Mouse (Mus musculus): Measurements from ENCODE around the gene Cdk19.

Gene Cdk19

DNA sequence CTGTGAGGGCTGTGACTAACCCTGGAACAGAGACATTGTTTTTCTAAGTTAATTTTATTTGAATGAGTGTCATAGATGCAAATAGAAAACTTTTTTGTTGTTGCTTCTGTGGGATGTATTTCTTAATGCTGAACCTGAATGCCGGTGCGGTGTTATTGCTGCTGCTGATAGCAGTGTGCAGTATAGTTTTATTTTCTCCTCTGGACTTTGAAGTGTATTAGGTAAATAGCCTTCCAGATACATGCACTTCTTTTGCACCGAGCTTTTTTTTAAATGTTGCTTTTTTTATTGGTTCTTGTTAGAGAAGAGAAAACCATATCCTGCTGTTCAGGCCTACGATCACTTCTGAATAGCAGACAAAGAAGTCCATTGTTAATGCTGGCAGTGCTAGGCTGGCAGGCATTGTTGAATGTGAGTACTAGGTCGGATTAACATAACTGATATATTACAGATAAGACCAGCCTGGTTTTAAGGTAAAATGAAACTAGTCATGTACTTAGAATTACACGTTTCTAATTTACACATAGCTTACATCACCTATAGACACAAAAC lies 104.5 kb downstream of the Cdk19 start:
- no peak for DNase-seq (ENCODE audit: low spot score)

DNA sequence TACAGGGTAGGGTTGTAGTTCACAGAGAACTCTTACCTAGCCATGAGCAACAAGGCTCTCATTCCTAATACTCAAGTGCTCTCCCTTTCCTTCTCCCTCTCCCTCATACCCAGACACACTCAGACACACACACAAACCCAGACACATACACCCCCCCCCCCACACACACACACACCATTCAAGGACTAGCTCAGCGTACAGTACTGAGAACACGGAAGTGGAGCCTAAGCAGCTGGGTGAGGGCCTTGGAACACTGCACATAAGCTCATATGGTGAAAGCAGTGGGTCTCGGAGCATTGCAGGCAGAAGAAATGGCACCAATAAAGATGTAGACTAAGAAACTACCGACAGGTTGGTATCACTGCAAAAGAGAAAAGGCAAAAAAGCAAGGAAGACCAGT lies 105.2 kb downstream of the Cdk19 start:
- no peak for DNase-seq (ENCODE audit: low spot score)

DNA sequence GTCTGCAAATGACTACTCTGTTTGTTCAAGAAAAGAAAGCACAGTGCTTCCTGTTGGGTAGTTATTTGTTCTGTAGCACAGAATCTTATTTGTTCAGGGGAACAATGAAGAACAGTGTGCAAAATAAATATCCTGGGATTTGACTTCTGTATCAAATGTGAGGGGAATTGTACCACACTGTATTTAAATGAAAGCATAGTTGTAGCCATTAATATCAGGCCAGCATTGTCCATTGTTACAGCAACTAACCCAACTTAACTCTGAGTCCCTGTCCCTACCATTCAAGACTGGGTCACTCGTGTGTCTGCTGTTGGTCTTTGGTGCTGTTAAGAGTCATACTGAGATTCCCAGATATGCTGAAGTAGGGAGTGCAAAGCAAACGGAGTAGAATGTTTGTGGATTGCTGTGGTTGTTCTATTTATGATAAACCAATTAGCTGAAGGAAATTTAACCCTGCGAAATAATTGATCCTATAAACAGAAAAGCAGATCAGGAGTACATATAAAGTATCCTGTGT lies 106.8 kb downstream of the Cdk19 start:
- no peak for DNase-seq (ENCODE audit: low spot score)

DNA sequence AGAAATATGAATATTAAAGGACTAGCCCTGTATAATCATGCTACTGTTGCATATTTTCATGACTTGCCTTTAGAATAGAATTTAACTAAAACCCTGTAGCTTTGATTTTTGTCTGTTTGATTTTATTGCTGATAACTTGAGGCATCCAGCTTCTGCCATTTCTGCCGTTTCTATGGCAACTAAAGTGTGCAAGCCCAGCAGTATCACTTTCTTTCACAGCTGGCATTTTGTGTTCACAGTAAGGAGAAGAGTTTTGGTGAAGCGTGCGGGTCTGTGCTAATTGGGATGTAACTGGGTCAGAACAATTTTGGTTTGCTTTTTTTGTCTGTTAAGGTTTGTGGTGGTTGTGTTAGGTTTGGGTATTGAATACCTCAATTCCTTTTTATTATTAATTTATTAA lies 107.3 kb downstream of the Cdk19 start:
- no peak for DNase-seq (ENCODE audit: low spot score)

DNA sequence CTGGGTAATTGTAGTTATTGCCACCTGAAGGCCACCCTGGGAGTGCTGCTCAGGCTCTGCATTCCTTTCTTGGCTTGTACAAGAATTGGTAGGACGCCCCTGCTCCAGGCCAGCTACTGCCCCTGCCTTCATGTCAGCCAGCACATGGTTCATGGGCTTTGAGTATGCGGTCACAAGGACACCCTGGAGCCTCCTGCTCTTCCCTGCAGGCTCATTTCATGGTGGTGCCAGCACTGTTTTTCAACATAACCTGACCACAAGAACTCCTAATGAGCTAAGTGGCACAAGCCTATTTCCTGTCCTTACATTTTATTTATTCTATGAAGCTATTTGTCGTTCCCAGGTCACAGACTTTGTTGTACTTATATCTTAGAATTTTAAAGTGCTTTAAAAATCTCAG lies 107.9 kb downstream of the Cdk19 start:
- no peak for DNase-seq (ENCODE audit: low spot score)

DNA sequence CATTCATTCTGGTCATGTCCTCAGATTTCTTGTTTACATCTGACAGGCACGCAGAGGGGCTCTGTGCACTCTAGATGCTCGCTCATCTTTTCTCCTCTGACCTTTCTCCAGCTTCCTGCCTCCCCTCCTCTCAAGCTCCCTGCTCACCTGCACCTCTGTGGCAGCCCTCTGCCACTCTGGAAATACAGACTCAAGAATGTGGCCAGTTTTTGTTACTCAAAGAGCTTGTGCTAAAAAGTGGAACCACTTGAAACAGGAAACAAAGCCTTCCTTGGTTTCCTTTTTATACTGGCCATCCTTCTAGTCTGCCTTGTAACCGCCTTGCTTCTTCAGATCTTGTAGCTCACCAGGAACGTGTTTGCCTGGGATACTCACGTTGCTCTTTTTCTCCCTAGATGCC lies 108.6 kb downstream of the Cdk19 start:
- DNase-seq (ENCODE audit: low spot score): no peak

DNA sequence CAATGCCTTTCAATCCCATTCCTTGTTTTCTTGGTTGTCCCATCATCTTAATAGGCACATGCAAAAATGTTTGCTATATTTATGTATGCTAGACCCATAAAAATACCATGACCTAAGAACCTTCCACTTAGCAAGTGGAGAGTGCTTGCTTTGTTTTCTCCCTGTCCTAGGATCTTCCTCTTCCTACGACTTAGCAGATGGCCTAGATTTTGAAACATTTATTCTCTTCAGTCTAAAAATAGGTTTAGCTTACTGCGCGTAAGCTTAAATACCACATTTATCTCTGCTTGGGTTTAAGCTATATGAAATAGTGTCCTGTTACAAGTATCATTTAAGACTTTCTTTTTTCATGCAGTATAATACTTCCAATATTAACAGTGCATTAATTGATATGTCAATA lies 109.1 kb downstream of the Cdk19 start:
- DNase-seq (ENCODE audit: low spot score): no peak

DNA sequence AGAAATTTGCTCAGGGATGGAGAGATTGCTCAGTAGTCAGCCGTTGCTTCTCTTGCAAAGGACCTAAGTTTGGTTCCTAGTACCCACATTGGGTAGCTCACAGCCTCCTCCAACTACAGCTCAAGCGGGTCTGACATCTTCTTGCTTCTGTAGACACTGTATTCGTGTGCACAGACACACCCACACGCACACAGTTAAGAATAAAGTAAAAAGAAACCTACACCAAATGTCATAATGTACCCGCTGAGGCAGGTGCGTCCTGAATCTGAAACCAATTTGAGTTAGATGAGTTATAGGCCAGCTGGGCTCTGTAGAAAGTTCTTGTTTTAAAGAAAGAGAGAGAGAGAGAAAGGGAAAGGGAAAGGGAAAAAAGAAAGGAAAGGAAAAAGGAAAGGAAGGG lies 110.2 kb downstream of the Cdk19 start:
- no peak for DNase-seq (ENCODE audit: low spot score)

DNA sequence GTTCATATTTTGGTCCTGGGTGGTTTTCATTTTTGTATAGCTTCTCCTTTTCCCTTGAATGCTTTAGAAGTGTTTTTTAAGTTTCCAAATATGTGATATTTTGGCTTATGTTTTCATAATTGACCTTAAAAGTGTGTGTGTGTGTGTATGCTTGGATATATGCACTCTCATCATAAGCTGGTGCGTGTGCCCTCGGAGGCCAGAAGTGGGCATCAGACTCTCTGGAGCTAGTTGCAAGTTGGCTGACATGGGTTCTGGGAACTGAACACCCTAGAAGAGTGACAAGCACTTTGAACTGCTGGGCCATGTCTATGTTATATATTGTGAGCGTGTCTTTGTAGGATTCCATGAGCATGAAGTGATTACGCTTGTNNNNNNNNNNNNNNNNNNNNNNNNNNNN lies 110.8 kb downstream of the Cdk19 start:
- DNase-seq (ENCODE audit: low spot score): no peak

DNA sequence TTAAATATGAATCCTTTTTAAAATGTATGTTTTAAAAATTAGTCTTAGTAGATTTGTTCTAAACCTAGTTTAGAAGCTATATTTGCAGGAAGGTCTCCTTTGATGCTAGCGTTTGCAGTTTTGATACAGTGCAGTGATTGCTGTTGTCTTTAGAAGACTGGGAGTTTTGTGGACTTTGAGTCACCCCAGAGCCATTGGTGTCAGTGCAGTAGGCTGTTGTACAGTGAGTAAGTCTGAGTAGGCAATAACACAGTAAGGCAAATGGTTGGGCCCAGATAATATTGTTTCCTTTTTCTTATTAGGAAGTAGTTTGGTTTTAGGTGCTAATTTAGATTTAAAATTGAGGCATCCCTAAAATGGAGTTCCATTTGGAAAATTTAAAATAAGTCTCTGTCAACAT lies 117.8 kb downstream of the Cdk19 start:
- no peak for DNase-seq (ENCODE audit: low spot score)

DNA sequence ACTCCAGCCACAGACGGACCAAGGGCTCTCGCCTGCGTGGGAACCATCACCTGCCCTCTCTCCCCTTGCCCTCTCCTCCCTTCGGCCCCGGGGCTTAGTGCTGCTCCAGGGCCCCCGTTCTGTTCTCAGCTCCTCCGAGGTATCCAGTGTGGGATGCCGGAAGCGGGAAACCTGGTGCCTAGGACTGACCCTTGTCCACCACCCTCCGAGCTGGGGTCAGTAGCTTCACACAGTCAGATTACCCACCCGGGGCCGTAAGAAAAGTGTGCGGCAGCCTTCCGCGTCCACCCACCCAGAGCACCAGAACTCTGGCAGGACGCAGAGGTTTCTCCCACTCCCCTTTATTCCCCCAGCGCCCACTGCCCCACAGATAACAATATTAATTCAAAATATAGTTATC lies 119.8 kb downstream of the Cdk19 start:
- DNase-seq (ENCODE audit: low spot score): no peak

DNA sequence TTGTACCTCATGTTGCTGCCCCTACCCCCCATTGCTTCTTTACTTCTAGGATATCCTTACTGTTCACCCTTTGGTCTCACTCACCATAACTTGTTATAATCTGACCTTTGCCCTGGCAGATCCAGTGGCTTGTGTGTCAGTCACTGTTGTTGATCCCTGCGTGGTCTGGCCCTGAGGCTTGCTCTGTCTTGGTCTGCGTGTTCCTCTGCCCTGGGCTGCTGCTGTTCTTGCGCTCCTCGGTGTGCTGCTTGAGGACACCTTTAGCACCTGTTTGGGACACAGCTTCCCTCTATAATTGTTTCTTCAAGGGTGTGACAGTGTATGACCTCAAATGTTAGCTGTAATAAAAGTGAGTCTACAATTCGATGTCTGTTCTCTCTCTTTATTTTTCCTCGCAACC lies 122.0 kb downstream of the Cdk19 start:
- DNase-seq (ENCODE audit: low spot score): no peak

DNA sequence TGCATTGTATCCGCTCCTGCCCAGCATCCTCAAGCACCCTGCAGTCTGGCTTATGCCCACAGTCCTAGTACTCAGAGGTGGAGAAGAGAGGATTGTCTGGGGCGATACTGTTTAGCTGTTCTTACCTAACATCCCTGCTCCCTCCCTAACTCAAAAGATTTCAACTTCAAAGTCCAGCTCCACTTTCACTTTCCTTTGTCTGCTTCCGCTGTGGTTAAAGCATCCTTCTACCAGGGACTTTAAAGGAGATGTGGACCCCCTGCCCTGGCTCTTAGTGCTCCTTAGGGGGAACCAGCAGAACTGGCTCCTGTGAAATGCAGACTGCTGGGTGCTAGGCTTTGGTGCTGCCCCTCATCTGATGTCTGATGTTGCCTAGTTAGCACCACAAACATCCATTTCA lies 122.9 kb downstream of the Cdk19 start:
- DNase-seq (ENCODE audit: low spot score): no peak

DNA sequence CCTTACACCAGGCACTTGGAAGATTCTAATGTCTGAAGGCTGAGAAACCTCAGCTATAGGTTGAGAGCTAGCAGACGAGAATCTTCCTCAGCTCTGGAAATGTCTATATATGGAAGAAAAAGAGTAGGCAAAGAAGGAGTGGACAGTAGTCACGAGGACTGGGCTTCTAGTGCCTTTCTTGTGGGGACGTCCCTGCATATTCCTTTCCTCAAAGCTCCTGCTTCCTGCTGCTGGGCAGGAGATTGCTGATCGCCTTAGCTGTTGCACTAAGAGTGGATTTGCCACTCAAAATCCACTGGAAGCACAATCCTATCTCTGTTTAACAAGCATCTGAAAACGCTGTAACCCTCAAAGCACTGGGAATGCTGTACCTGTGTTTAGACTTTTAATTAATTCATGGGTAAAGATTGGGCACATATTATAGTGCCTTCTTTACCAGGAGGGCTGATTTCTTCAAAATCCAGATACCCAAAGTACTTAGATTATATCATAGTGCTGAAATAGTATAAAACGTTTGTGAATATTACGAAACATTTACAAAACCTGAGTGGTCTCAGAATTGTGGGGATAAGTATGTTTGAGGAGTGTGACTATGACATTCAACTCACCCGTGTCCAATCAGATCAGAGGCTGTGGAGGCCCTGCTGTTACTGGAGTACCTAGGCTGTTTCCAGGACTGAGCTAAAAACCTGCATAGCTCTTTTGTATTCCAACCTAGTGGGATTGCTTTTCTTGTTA lies 128.0 kb downstream of the Cdk19 start:
- DNase-seq (ENCODE audit: low spot score): no peak

DNA sequence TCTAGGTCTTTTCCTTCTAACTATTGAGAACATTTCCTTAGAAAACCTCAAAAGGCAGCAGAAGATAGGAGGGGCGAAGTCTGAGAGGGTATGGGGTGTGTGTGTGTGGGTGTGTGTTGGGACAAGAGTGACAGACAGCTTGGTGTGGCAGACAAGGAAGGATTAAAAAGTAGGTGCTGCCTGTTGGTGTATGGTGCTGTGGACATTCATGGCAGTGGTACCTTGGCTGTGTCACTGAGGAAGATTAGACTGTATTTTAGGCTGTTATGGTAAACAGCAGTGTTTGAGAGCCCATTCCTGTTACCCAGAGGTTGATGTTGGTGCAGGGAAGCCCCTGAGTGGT lies 128.5 kb downstream of the Cdk19 start:
- no peak for DNase-seq (ENCODE audit: low spot score)

DNA sequence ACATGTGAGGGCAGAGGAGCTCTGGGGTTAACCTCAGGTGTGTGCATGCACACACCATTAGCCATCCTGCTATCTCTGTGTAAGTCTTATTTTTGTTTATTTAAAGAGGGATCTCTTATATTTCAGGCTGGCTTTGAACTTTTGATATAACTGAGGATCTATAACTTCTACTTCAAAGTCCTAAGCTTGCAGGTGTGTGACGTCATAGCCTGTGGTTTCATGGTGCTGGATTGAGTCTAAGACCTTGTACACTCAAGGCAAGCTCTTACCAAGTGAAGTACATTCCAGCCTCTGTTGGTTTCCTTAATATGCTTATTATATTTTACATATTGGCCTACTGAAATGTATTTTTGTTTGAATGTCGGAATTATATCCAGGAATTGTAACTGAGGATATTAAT lies 129.8 kb downstream of the Cdk19 start:
- DNase-seq (ENCODE audit: low spot score): no peak

DNA sequence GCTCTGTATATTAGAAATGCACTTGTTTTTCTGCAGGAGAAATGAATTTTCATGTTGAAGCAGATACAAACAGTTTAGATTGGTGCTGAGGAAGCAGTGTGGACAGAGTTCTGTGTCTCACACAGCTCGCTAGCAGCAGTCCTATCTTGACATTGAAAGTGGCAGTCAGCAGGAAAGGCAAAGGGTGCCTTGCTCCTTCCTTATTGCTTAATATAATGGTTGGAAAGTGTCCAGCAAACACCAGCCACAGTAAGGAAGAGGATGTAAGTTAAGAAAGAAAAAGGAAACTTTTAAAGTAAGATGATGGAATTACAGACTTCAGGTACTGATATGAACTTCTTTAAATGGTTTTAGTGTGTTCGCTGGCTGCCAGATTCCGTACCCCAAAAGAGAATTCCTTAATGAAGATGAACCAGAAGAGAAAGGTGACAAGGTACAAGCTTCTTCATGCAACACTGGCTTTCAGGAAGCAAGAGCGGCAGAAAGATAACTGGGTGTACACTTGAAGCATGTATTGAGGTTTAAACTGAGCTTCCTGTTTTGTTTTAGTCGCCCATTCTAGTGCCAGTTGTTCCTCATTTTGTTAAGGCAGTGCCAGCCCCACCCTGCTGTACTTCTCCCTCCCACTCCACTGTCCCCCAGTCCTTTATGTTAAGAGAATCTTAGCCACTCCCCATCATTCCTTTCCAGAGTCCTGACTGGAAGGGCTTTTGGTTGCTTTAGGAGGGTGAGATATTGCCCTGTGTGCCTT lies 137.3 kb downstream of the Cdk19 start:
- DNase-seq (ENCODE audit: low spot score): peak; percentile 19

DNA sequence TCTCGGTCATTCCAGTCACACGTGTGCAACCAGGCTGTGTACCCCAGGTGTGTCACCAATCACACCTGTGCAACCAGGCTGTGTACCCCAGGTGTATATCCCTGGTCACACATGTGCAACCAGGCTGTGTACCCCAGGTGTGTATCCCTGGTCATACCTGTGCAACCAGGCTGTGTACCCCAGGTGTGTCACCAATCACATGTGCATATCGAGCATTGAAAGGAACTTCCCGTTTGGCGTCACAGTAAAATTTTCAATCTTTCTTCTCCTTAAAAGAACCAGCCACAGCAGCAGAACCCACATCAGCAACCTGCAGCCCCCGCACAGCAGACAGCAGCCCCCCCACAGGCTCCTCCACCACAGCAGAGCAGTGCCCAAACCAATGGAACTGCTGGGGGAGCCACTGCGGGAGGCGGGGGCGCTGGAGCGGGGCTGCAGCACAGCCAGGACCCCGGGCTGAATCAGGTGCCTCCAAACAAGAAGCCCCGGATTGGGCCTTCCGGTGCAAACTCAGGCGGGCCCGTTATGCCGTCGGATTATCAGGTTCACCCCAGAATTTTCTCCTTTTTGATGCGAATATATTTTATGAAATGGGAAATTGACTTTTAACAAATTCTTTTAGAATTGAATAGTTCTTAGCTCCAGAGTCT lies 138.2 kb downstream of the Cdk19 start:
- DNase-seq (ENCODE audit: low spot score): peak; percentile 16

DNA sequence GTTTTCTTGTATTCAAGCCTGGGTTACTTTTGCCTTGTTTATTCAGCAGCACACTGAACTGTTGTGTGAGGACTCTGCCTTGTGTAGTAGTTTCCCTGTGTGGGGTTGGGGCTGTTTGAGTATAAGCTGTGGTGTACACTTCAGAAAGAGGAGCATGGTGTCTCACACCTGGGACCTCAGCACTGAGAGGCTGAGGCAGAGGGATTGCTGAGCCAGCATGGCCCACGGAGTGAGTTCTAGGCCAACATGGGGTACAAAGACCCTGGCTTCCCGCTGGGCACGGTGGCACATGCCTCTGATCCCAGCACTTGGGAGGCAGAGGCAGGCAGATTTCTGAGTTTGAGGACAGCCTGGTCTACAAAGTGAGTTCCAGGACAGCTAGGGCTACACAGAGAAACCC lies 139.3 kb downstream of the Cdk19 start:
- DNase-seq (ENCODE audit: low spot score): no peak

DNA sequence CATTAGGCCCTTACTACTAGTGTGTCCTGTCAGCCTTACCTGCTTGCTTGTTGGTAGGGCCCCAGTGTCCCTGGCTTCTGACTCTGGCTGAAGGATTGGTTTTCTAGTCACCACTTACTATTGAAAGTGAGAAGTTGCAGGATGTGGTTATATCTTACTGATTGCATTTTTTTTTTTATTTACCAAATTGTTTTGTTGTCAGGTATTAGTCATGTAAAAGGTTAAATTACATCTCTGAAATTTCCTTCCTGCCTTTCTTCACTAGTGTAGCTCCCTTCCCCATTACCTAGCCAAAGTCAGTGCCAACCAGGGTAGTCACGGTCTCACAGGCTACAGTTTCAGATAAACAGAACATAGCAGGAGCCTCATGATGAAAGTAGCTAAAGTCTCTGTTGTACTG lies 139.9 kb downstream of the Cdk19 start:
- no peak for DNase-seq (ENCODE audit: low spot score)

DNA sequence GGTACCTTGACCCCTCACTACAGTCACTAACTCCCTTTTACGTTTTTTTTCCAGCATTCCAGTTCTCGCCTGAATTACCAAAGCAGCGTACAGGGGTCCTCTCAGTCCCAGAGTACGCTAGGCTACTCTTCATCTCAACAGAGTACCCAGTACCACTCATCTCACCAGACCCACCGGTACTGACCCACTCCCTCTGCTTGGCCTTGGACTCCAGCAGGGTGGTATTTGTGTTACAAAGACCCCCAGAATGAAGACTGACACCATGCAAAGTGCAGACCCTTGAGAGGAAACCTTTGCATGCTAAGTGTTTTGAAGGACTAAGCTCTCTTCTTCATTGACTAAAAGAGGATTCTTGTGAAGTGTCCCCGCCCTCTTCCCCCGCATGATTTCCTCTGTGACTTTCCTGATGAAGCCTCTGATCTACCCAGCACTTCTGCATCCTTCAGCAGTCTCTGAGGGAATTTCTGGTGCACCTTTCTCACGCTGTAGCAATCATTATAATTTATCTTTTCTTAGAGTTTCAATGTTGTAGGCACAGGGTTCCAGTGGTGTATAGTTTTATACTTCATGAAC lies 140.3 kb downstream of the Cdk19 start:
- DNase-seq (ENCODE audit: low spot score): peak; percentile 14

DNA sequence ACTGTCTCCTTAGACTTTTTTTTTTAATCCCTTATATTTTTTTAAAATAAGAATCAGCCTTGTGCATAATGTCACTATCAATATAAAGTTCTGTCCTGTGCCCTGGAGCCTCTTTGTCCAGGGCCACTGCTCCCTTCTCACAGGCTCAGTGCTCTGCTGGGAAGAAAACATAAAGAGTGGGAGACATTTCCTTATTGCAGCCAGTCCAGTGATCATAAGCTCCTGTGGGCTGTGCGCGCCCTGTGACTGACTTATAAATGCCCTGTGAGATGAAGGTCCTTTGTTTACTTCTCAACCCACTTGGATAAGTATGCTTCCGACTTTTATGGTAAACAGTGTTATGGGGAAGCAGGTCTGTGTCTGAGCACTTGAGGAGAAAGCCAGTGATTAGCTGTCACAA lies 142.2 kb downstream of the Cdk19 start:
- DNase-seq (ENCODE audit: low spot score): peak; percentile 13

DNA sequence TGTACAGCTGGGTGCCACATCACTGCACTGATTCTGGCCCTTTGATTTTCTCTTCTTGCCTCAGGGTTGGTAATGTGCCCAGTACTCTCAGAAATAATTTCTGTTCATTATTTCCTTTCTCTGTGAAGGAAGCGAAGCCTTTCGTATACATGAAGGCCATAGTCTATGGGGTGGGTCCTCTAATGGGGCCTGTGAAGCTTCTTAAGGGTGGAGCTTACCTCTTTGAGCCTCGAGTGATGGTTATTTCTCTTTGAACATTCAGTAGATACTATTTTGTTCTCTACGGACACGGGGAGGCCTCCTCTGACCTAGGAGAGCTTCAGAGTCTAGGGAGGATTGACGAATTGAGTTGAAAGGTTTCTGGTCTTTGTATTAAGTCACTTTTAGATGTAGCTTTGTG lies 142.9 kb downstream of the Cdk19 start:
- DNase-seq (ENCODE audit: low spot score): peak; percentile 3

Data from testis, postnatal 10 days (tissue).